Mouse (Mus musculus) brain, embryonic 14.5 days (tissue): ENCODE results near the gene Commd3. TPM values are rescaled to one million over a fixed set of nuclear protein-coding genes. Genes with fewer than 3 reads are reported as not detected.

ENCODE experiments used
- DNase-seq: peaks from one replicate; pipeline ENCODE4 v3.0.0-alpha.2; 2011; ENCODE audit warnings: low read depth
- CTCF ChIP-seq: fragments of 200-500 bp; IDR thresholded peaks from 2 replicates; pipeline ENCODE4 v1.5.1; 2012; ENCODE audit warnings: inconsistent platforms, mild to moderate bottlenecking, moderate library complexity, borderline replicate concordance; ENCODE audit not compliant: insufficient read depth, insufficient read length; ENCODE audit errors: extremely low read depth
- POLR2A ChIP-seq: fragments of 200-500 bp; IDR thresholded peaks from 2 replicates; pipeline ENCODE4 v1.6.1; 2012; ENCODE audit warnings: mild to moderate bottlenecking, inconsistent platforms, borderline replicate concordance; ENCODE audit not compliant: poor library complexity, insufficient read depth, insufficient read length, severe bottlenecking; ENCODE audit errors: extremely low read depth
- polyA plus RNA-seq: library from polyadenylated mRNA; depleted of rRNA; stranded (reverse); fragments of >200 nt; gene quantifications from 2 replicates; pipeline ENCODE4 v1.2.3, GENCODE M21; 2012; rRNA removed

Gene Commd3
- polyA plus RNA-seq, 1 experiment, result 114 TPM

- DNase-seq, result no peak
- TF ChIP-seq POLR2A, result no peak
- TF ChIP-seq CTCF, result no peak
Observed at GRCm38 (mm10) chr2:18714337-18714736, 42.2 kb downstream of the Commd3 start.

- TF ChIP-seq CTCF, result no peak
- no peak for TF ChIP-seq POLR2A
- no peak for DNase-seq
Observed at GRCm38 (mm10) chr2:18718521-18718920, 46.3 kb downstream of the Commd3 start.

GRCm38 (mm10) chr2:18722208-18722830 is 50.1 kb downstream of the Commd3 start:
- TF ChIP-seq CTCF (no peak), POLR2A (no peak)
- peak; percentile 74 for DNase-seq

- DNase-seq, result no peak
- no peak for TF ChIP-seq CTCF
- no peak for TF ChIP-seq POLR2A
Observed at GRCm38 (mm10) chr2:18724462-18724861, 52.3 kb downstream of the Commd3 start.

Other genes with a start within 250 kb of the Commd3 start
- 75.4 and 93.2 TPM in 2 replicates for gene Bmi1, start 4.6 kb downstream of the Commd3 start, polyA plus RNA-seq
- gene Spag6, start 21.6 kb downstream of the Commd3 start, polyA plus RNA-seq, result 0.06 and 0.12 TPM in 2 replicates